ENCODE assay signal across 8 mouse cellular contexts in the genomic region with DNA sequence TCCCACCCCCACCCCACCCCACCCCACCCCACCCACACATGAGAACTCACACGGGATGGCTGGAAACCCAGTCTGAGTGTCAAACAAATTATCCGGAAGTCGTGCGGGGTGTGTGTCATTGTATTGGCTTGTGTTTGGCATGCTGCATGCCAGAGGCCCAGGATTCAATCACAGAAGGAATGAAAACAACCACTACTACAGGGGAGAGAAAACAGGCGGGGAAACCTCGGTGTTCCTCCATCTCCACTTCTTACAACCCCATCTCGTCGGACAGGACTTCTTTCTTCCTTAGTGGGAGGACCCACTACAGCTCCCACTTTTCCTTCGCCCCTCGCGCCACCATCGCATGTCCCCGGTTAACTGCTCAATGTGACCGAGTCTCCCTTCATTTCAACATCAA. TPM values are rescaled to one million over a fixed set of nuclear protein-coding genes. Genes with fewer than 3 reads are reported as not detected.
DNase-seq lines count a peak whose midpoint lies in the region; ATAC-seq lines count a peak whose summit lies in the region.

No protein-coding gene starts in this region.

- peaks cover 3% of the 10 kb centered on the region for H3K36me3 ChIP-seq in embryonic facial prominence, embryonic 11.5 days (replicated peaks; ENCODE audit: control insufficient read depth, insufficient read depth, low read depth, low read length)
- peaks cover 9% of the 10 kb centered on the region; the same call in 1 of the 2 replicates for H3K36me3 ChIP-seq in hindbrain, embryonic 16.5 days (ENCODE audit: control insufficient read depth, insufficient read depth, low read length)
- peaks cover under 1% of the 10 kb centered on the region; the same call in 1 of the 2 replicates for H3K36me3 ChIP-seq in midbrain, embryonic 11.5 days (ENCODE audit: control insufficient read depth, insufficient read depth, low read length)

- H3K4me1 ChIP-seq in embryonic facial prominence, embryonic 11.5 days (ENCODE audit: control insufficient read depth, insufficient read depth, low read length), result no peaks in the 10 kb centered on the region
- peaks cover 21% of the 10 kb centered on the region for H3K4me1 ChIP-seq in hindbrain, embryonic 16.5 days (ENCODE audit: control insufficient read depth, insufficient read depth, low read depth, low read length)
- peaks cover 11% of the 10 kb centered on the region for H3K4me1 ChIP-seq in midbrain, embryonic 11.5 days (ENCODE audit: control insufficient read depth, insufficient read depth, low read length)

- 0% methylated on average over 14 of the region's 14 CpGs for WGBS in embryonic facial prominence, embryonic 11.5 days
- 0% methylated on average over 14 of the region's 14 CpGs for WGBS in hindbrain, embryonic 16.5 days
- WGBS in midbrain, embryonic 11.5 days, result under 1% methylated on average over 14 of the region's 14 CpGs

- peak overlapping the region; percentile 60 for H3K4me2 ChIP-seq in embryonic facial prominence, embryonic 11.5 days (ENCODE audit: low read depth, low read length)
- H3K4me2 ChIP-seq in hindbrain, embryonic 16.5 days (ENCODE audit: low read length), result peak overlapping the region; percentile 87
- H3K4me2 ChIP-seq in midbrain, embryonic 11.5 days, result peak overlapping the region; percentile 59

- H3K9ac ChIP-seq in embryonic facial prominence, embryonic 11.5 days (replicated peaks; ENCODE audit: low read length), result peak overlapping the region; percentile 87
- H3K9ac ChIP-seq in hindbrain, embryonic 16.5 days (ENCODE audit: low read depth, low read length), result peak overlapping the region; percentile 88
- peak overlapping the region; percentile 89 for H3K9ac ChIP-seq in midbrain, embryonic 11.5 days (ENCODE audit: low read length)

- H3K9me3 ChIP-seq in embryonic facial prominence, embryonic 11.5 days (replicated peaks; ENCODE audit: control insufficient read depth, low read length), result no peaks in the 10 kb centered on the region
- no peaks in the 10 kb centered on the region for H3K9me3 ChIP-seq in hindbrain, embryonic 16.5 days (ENCODE audit: control insufficient read depth, low read length)
- no peaks in the 10 kb centered on the region for H3K9me3 ChIP-seq in midbrain, embryonic 11.5 days (ENCODE audit: control insufficient read depth, low read length)

- DNase-seq in embryo, embryonic 10 days (ENCODE audit: low spot score), result peak; percentile 54
- DNase-seq in embryo, embryonic 9.5 days (ENCODE audit: extremely low spot score), result no peak
- peak; percentile 52 for DNase-seq in 416B (ENCODE audit: low read depth)
- no peak for DNase-seq in embryonic facial prominence, embryonic 11.5 days (ENCODE audit: low spot score)
- no peak for DNase-seq in midbrain, embryonic 11.5 days (ENCODE audit: low spot score, missing footprints)
- DNase-seq in frontal cortex, postnatal 25 days (ENCODE audit: low spot score in 2 of 2), result no peak

- ATAC-seq in embryonic facial prominence, embryonic 11.5 days (replicated peaks; ENCODE audit: insufficient number of reproducible peaks, low FRiP score, low TSS enrichment, low read depth), result no peak
- no peak for ATAC-seq in hindbrain, embryonic 16.5 days
- ATAC-seq in midbrain, embryonic 11.5 days (ENCODE audit: low FRiP score), result peak; percentile 0; the same call in 1 of the 2 replicates
- ATAC-seq in megakaryocyte-erythroid progenitor cell, adult 5-6 weeks (replicated peaks; ENCODE audit: low FRiP score, low TSS enrichment, poor library complexity, severe bottlenecking), result no peak

- H3K4me3 ChIP-seq in embryonic facial prominence, embryonic 11.5 days (ENCODE audit: low read depth, low read length), result peak overlapping the region; percentile 94
- H3K4me3 ChIP-seq in hindbrain, embryonic 16.5 days (ENCODE audit: low read length), result peak overlapping the region; percentile 96
- H3K4me3 ChIP-seq in midbrain, embryonic 11.5 days (ENCODE audit: low read depth, low read length), result peak overlapping the region; percentile 92

- peak overlapping the region; percentile 86; the same call in 1 of the 2 replicates for H3K27ac ChIP-seq in embryonic facial prominence, embryonic 11.5 days (replicated peaks; ENCODE audit: low read depth, low read length)
- H3K27ac ChIP-seq in hindbrain, embryonic 16.5 days (ENCODE audit: low read depth, low read length), result peak overlapping the region; percentile 94
- peak overlapping the region; percentile 89 for H3K27ac ChIP-seq in midbrain, embryonic 11.5 days (ENCODE audit: low read depth, low read length)

- no peaks in the 10 kb centered on the region for H3K27me3 ChIP-seq in embryonic facial prominence, embryonic 11.5 days (ENCODE audit: control insufficient read depth, insufficient read depth, low read length)
- no peaks in the 10 kb centered on the region for H3K27me3 ChIP-seq in hindbrain, embryonic 16.5 days (replicated peaks; ENCODE audit: control insufficient read depth, insufficient read depth, low read length)
- H3K27me3 ChIP-seq in midbrain, embryonic 11.5 days (ENCODE audit: control insufficient read depth, insufficient read depth, low read length), result no peaks in the 10 kb centered on the region

RNA-seq across cellular contexts. Expression of a gene that starts 0.9 kb away (rescaled TPM):
- 3.9 and 7.1 TPM in 2 replicates for polyA plus RNA-seq in embryonic facial prominence, embryonic 11.5 days (2014; fragmentation: Nextera tagmentation; extraction: Ambion mirVana)
- polyA plus RNA-seq in hindbrain, embryonic 16.5 days (2015; fragmentation: Nextera tagmentation; extraction: Ambion mirVana), result 25.9 and 27.0 TPM in 2 replicates
- 7.5 and 9.8 TPM in 2 replicates for polyA plus RNA-seq in midbrain, embryonic 11.5 days (2014; fragmentation: Nextera tagmentation; extraction: Ambion mirVana)
- total RNA-seq in megakaryocyte-erythroid progenitor cell, adult 5-6 weeks (2014; fragmentation: Nextera tagmentation), result 8.7 and 14.5 TPM in 2 replicates
- total RNA-seq in megakaryocyte-erythroid progenitor cell, adult 5-6 weeks (2017), result 5.7 and 12.0 TPM in 2 replicates

RNA-seq across cellular contexts. Expression of a gene that starts 17.3 kb away (rescaled TPM):
- polyA plus RNA-seq in embryonic facial prominence, embryonic 11.5 days (2014; fragmentation: Nextera tagmentation; extraction: Ambion mirVana), result 2,291 and 2,381 TPM in 2 replicates
- polyA plus RNA-seq in hindbrain, embryonic 16.5 days (2015; fragmentation: Nextera tagmentation; extraction: Ambion mirVana), result 1,672 and 1,683 TPM in 2 replicates
- polyA plus RNA-seq in midbrain, embryonic 11.5 days (2014; fragmentation: Nextera tagmentation; extraction: Ambion mirVana), result 2,214 and 2,255 TPM in 2 replicates
- total RNA-seq in megakaryocyte-erythroid progenitor cell, adult 5-6 weeks (2014; fragmentation: Nextera tagmentation), result 2,322 and 3,225 TPM in 2 replicates
- total RNA-seq in megakaryocyte-erythroid progenitor cell, adult 5-6 weeks (2017), result 801 and 969 TPM in 2 replicates

RNA-seq across cellular contexts. Expression of a gene that starts 18.8 kb away (rescaled TPM):
- 0.76 and 1.3 TPM in 2 replicates for polyA plus RNA-seq in embryonic facial prominence, embryonic 11.5 days (2014; fragmentation: Nextera tagmentation; extraction: Ambion mirVana)
- polyA plus RNA-seq in hindbrain, embryonic 16.5 days (2015; fragmentation: Nextera tagmentation; extraction: Ambion mirVana), result 1.3 and 2.1 TPM in 2 replicates
- polyA plus RNA-seq in midbrain, embryonic 11.5 days (2014; fragmentation: Nextera tagmentation; extraction: Ambion mirVana), result 0.27 and 0.40 TPM in 2 replicates
- not detected in 2 replicates for total RNA-seq in megakaryocyte-erythroid progenitor cell, adult 5-6 weeks (2014; fragmentation: Nextera tagmentation)
- not detected in 2 replicates for total RNA-seq in megakaryocyte-erythroid progenitor cell, adult 5-6 weeks (2017)

RNA-seq across cellular contexts. Expression of a gene that starts 22.8 kb away (rescaled TPM):
- polyA plus RNA-seq in embryonic facial prominence, embryonic 11.5 days (2014; fragmentation: Nextera tagmentation; extraction: Ambion mirVana), result 16.7 and 17.0 TPM in 2 replicates
- 31.4 and 33.4 TPM in 2 replicates for polyA plus RNA-seq in hindbrain, embryonic 16.5 days (2015; fragmentation: Nextera tagmentation; extraction: Ambion mirVana)
- 14.2 and 16.7 TPM in 2 replicates for polyA plus RNA-seq in midbrain, embryonic 11.5 days (2014; fragmentation: Nextera tagmentation; extraction: Ambion mirVana)
- total RNA-seq in megakaryocyte-erythroid progenitor cell, adult 5-6 weeks (2014; fragmentation: Nextera tagmentation), result 17.4 and 25.2 TPM in 2 replicates
- 4.3 and 9.4 TPM in 2 replicates for total RNA-seq in megakaryocyte-erythroid progenitor cell, adult 5-6 weeks (2017)

RNA-seq across cellular contexts. Expression of a gene that starts 36.3 kb away (rescaled TPM):
- polyA plus RNA-seq in embryonic facial prominence, embryonic 11.5 days (2014; fragmentation: Nextera tagmentation; extraction: Ambion mirVana), result not detected in 2 replicates
- polyA plus RNA-seq in hindbrain, embryonic 16.5 days (2015; fragmentation: Nextera tagmentation; extraction: Ambion mirVana), result not detected in 2 replicates
- polyA plus RNA-seq in midbrain, embryonic 11.5 days (2014; fragmentation: Nextera tagmentation; extraction: Ambion mirVana), result not detected in 2 replicates
- not detected in 2 replicates for total RNA-seq in megakaryocyte-erythroid progenitor cell, adult 5-6 weeks (2014; fragmentation: Nextera tagmentation)
- total RNA-seq in megakaryocyte-erythroid progenitor cell, adult 5-6 weeks (2017), result not detected in 2 replicates

Comparison
In these comparisons a context has a peak if more than half of its experiments do, and no peak if none do; other contexts are left out.
1. DNase-seq: peak in embryo, embryonic 10 days (single experiment) and 416B (single experiment); none in embryo, embryonic 9.5 days (single experiment), embryonic facial prominence, embryonic 11.5 days (single experiment), midbrain, embryonic 11.5 days (single experiment) and frontal cortex, postnatal 25 days (0 of 2).
2. Peak in every context shown above with its lines, with median percentiles within 50 percentile points of each other: H3K27ac ChIP-seq, H3K4me2 ChIP-seq, H3K4me3 ChIP-seq and H3K9ac ChIP-seq.